Mouse (Mus musculus): Measurements from ENCODE around the gene Chia1. TPM values are rescaled to one million over a fixed set of nuclear protein-coding genes. Genes with fewer than 3 reads are reported as not detected.
A peak's percentile ranks its signal among the peaks of the same experiment; 100 is the strongest.
"Not testable (repeated sequence)": the region's sequence is repeated elsewhere in the genome, so short reads cannot be mapped to it uniquely, and the experiment has no call there.

Gene Chia1
- polyA plus RNA-seq, 1 experiment from 2014 or later: 0.27 TPM

- not testable (repeated sequence) for H3K9ac ChIP-seq (replicated peaks); H3K36me3 ChIP-seq; H3K27me3 ChIP-seq; H3K27ac ChIP-seq; H3K4me1 ChIP-seq (replicated peaks); H3K4me2 ChIP-seq (replicated peaks); ATAC-seq; H3K9me3 ChIP-seq; H3K4me3 ChIP-seq (replicated peaks)
- WGBS: 85% methylated on average over 2 of the region's 2 CpGs
These were observed 59.5 kb downstream of the Chia1 start for GRCm38 (mm10) chr3:106172506-106172905.

- not testable (repeated sequence) for H3K9ac ChIP-seq (replicated peaks); H3K9me3 ChIP-seq; H3K27ac ChIP-seq; ATAC-seq; H3K27me3 ChIP-seq; H3K36me3 ChIP-seq; H3K4me1 ChIP-seq (replicated peaks); H3K4me3 ChIP-seq (replicated peaks); H3K4me2 ChIP-seq (replicated peaks)
- WGBS: 65% methylated on average over 2 of the region's 2 CpGs
These were observed 61.9 kb downstream of the Chia1 start for GRCm38 (mm10) chr3:106174971-106175370.

- ATAC-seq: peak; percentile 60
- no peaks in the 10 kb centered on the region for H3K27me3 ChIP-seq
These were observed 64.6 kb downstream of the Chia1 start for GRCm38 (mm10) chr3:106177509-106178189.

More at GRCm38 (mm10) chr3:106177509-106178189, 64.6 kb downstream of the Chia1 start:
- no peak overlapping the region for H3K9ac ChIP-seq (replicated peaks)
- 0 out of 2 replicates have a peak, but pooled peaks cover 2% of the 10 kb centered on the region for H3K9me3 ChIP-seq
- H3K4me1 ChIP-seq (replicated peaks): no peaks in the 10 kb centered on the region
- no peak overlapping the region for H3K27ac ChIP-seq
- H3K36me3 ChIP-seq: no peaks in the 10 kb centered on the region
- no peak overlapping the region for H3K4me3 ChIP-seq (replicated peaks)
- WGBS: 77% methylated on average over 13 of the region's 13 CpGs
- no peak overlapping the region for H3K4me2 ChIP-seq (replicated peaks)

Other genes with a start within 250 kb of the Chia1 start
- 0.24 TPM in 1 of 2 replicates, not detected in the other for gene Adora3, start 242.4 kb upstream of the Chia1 start, polyA plus RNA-seq (2015; fragmentation: Nextera tagmentation; extraction: Ambion mirVana)
- gene Tmigd3, start 242.3 kb upstream of the Chia1 start, polyA plus RNA-seq (2015; fragmentation: Nextera tagmentation; extraction: Ambion mirVana): not detected in 2 replicates
- gene I830077J02Rik, start 180.6 kb upstream of the Chia1 start, polyA plus RNA-seq (2015; fragmentation: Nextera tagmentation; extraction: Ambion mirVana): 0.39 and 0.41 TPM in 2 replicates
- gene Wdr77, start 153.9 kb upstream of the Chia1 start, polyA plus RNA-seq (2015; fragmentation: Nextera tagmentation; extraction: Ambion mirVana): 107 TPM in 2 replicates
- gene Atp5f1, start 153.1 kb upstream of the Chia1 start, polyA plus RNA-seq (2015; fragmentation: Nextera tagmentation; extraction: Ambion mirVana): 541 and 556 TPM in 2 replicates
- gene Ovgp1, start 139.5 kb upstream of the Chia1 start, polyA plus RNA-seq (2015; fragmentation: Nextera tagmentation; extraction: Ambion mirVana): 3.4 and 4.4 TPM in 2 replicates
- 1.8 and 3.3 TPM in 2 replicates for gene Pifo, start 98.6 kb upstream of the Chia1 start, polyA plus RNA-seq (2015; fragmentation: Nextera tagmentation; extraction: Ambion mirVana)
- not detected in 2 replicates for gene Chil5, start 80.4 kb upstream of the Chia1 start, polyA plus RNA-seq (2015; fragmentation: Nextera tagmentation; extraction: Ambion mirVana)
- gene Chil3, start 54.3 kb downstream of the Chia1 start, polyA plus RNA-seq (2015; fragmentation: Nextera tagmentation; extraction: Ambion mirVana): not detected in 2 replicates
- not detected in 2 replicates for gene Chil4, start 106.3 kb downstream of the Chia1 start, polyA plus RNA-seq (2015; fragmentation: Nextera tagmentation; extraction: Ambion mirVana)